Mouse (Mus musculus): ENCODE data around the gene Amn. TPM values are rescaled to one million over a fixed set of nuclear protein-coding genes. Genes with fewer than 3 reads are reported as not detected.

The Amn gene
- polyA plus RNA-seq, 1 experiment, result 1,225 TPM

DNA sequence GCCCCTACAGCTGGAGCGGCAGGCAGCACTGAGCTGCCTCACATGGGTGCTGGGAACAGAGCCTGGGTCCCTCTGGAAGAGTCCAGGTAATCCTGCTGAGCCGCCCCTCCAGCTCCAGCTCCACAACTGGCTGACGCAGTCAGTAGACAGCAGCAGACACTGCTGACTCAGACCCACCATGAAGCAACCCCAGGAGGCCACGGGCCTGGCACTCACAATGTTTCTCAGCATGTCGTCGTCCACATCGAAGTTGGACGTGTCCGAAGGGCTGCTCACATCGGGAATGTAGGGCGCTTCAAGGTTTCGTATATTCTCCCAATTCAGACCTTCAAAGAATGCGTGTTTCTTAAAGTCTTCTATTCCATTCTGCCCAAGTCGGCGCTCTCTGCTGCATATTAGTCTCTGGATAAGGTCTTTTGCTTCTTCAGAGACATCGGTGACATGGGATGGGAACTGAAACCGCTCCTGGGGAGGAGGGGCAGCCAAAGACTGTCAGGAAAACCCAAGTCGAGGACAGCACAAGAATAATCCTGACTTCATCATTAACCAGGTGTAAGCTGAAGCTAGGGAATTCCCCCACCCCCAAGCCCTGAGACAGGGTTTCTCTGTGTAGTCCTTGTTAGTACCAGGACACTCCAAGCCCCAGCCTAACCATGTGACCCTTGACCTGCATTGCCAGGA is 55.0 kb downstream of the Amn start:
- Histone ChIP-seq H3K36me3 (ENCODE audit: control insufficient read depth, insufficient read depth, low read length) (peaks cover 75% of the 10 kb centered on the region), H3K27me3 (ENCODE audit: control insufficient read depth, insufficient read depth, low read length) (no peaks in the 10 kb centered on the region), H3K4me3 (ENCODE audit: low read depth, low read length) (no peak overlapping the region), H3K27ac (ENCODE audit: insufficient read depth, low read depth, low read length) (no peak overlapping the region), H3K4me1 (ENCODE audit: control insufficient read depth, insufficient read depth, insufficient read length, low read length) (no peaks in the 10 kb centered on the region)
- no peak for TF ChIP-seq CTCF (IDR thresholded peaks at IDR 0.05; ENCODE audit: extremely low read depth, insufficient read length, insufficient replicate concordance, low read depth, low read length)
- no peak for TF ChIP-seq POLR2A (IDR thresholded peaks at IDR 0.05; ENCODE audit: low read depth, low read length)
- 90% methylated on average over 18 of the region's 18 CpGs for WGBS

Other genes starting within 250 kb of the Amn start
- gene Rcor1, start 231.7 kb upstream of the Amn start, polyA plus RNA-seq (2012; rRNA removed), result 4.6 and 6.5 TPM in 2 replicates
- gene Traf3, start 104.7 kb upstream of the Amn start, polyA plus RNA-seq (2012; rRNA removed), result 8.8 and 13.5 TPM in 2 replicates
- not detected in 2 replicates for gene 4930595D18Rik, start 86.6 kb upstream of the Amn start, polyA plus RNA-seq (2012; rRNA removed)
- 190 and 472 TPM in 2 replicates for gene Cdc42bpb, start 106.6 kb downstream of the Amn start, polyA plus RNA-seq (2012; rRNA removed)
- gene Lbhd2, start 135.7 kb downstream of the Amn start, polyA plus RNA-seq (2012; rRNA removed), result not detected in 2 replicates
- gene Exoc3l4, start 145.9 kb downstream of the Amn start, polyA plus RNA-seq (2012; rRNA removed), result 356 and 552 TPM in 2 replicates
- gene Tnfaip2, start 171.4 kb downstream of the Amn start, polyA plus RNA-seq (2012; rRNA removed), result 10.2 and 16.4 TPM in 2 replicates
- gene Gm266, start 214.7 kb downstream of the Amn start, polyA plus RNA-seq (2012; rRNA removed), result 0.43 and 0.53 TPM in 2 replicates